Mouse (Mus musculus) myocyte (in vitro differentiated cells): ENCODE measurements around the gene Cxcr6.

Source experiments
- CEBPB ChIP-seq: IDR thresholded peaks from 2 replicates; pipeline ENCODE4 v1.6.1; 2011; ENCODE audit warnings: mild to moderate bottlenecking, moderate library complexity; ENCODE audit not compliant: poor library complexity, insufficient read depth, severe bottlenecking
- E2F4 ChIP-seq: IDR thresholded peaks from one replicate; pipeline ENCODE4 v1.6.1; 2011; ENCODE audit warnings: mild to moderate bottlenecking, control low read depth, moderate library complexity; ENCODE audit not compliant: insufficient read depth
- MAX ChIP-seq: IDR thresholded peaks from one replicate; pipeline ENCODE4 v1.6.1; 2011; ENCODE audit warnings: low read depth, mild to moderate bottlenecking, control low read depth
- MYOD1 ChIP-seq, 3 experiments: IDR thresholded peaks; one replicate each; pipeline ENCODE4 v1.6.1; 2011; ENCODE audit warnings: control low read depth in 2 of 3, low read depth in 2 of 3, mild to moderate bottlenecking in 2 of 3, moderate library complexity in 1 of 3; ENCODE audit not compliant: insufficient read length in 2 of 3, control insufficient read depth in 1 of 3
- MYOG ChIP-seq, 3 experiments: IDR thresholded peaks; one replicate each; pipeline ENCODE4 v1.6.1; 2011; ENCODE audit warnings: control low read depth in 2 of 3, low read depth in 2 of 3, mild to moderate bottlenecking in 2 of 3; ENCODE audit not compliant: insufficient read length in 2 of 3, control insufficient read depth in 1 of 3, insufficient read depth in 1 of 3
- POLR2A ChIP-seq: IDR thresholded peaks from one replicate; pipeline ENCODE4 v1.6.1; 2011; ENCODE audit warnings: low read depth, mild to moderate bottlenecking, control low read depth, moderate library complexity; ENCODE audit not compliant: insufficient read length
- POLR2AphosphoS2 ChIP-seq: IDR thresholded peaks from one replicate; pipeline ENCODE4 v1.6.1; 2011; ENCODE audit warnings: low read depth, control low read depth; ENCODE audit not compliant: insufficient read length
- REST ChIP-seq: IDR thresholded peaks from one replicate; pipeline ENCODE4 v1.6.1; 2011; ENCODE audit warnings: mild to moderate bottlenecking, control low read depth, moderate library complexity; ENCODE audit not compliant: insufficient read depth, insufficient read length
- SRF ChIP-seq: IDR thresholded peaks from one replicate; pipeline ENCODE4 v1.6.1; 2011; ENCODE audit warnings: low read depth; ENCODE audit not compliant: control insufficient read depth, insufficient read length
- TCF12 ChIP-seq: IDR thresholded peaks from one replicate; pipeline ENCODE4 v1.6.1; 2011; ENCODE audit warnings: mild to moderate bottlenecking, control low read depth; ENCODE audit not compliant: poor library complexity, insufficient read depth, severe bottlenecking
- TCF3 ChIP-seq: IDR thresholded peaks from one replicate; pipeline ENCODE4 v1.6.1; 2011; ENCODE audit warnings: low read depth, control low read depth; ENCODE audit not compliant: insufficient read length
- USF1 ChIP-seq: IDR thresholded peaks from one replicate; pipeline ENCODE4 v1.6.1; 2011; ENCODE audit warnings: low read depth, mild to moderate bottlenecking, control low read depth, moderate library complexity

DNA sequence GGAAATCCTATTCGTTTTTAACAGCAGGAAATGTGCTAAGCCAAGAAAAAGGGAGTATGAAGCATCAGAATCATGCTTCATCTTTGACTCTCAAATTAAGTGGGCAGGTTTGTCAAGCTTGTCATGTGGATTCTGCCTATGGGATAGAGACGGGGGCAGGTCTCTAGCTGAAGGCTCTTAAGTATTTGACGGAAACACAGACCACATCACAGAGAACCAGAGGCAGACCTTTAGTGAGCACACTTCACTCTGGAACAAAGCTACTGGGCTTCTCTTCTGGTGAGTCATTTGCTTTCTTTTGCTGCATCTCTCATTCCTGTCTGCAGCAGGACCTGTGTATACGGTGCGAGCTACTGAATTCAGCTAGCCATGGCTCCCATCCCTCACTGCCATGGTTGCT lies at the start of gene Cxcr6:
- no peak for TF ChIP-seq MYOG (IDR thresholded peaks at IDR 0.05; ENCODE audit: control insufficient read depth in 1 of 3, insufficient read depth in 1 of 3, insufficient read length in 2 of 3, low read depth in 2 of 3)
- TF ChIP-seq USF1 = no peak
- TF ChIP-seq POLR2A = no peak
- TF ChIP-seq POLR2AphosphoS2 = no peak
- no peak for TF ChIP-seq CEBPB
- TF ChIP-seq MAX = no peak
- no peak for TF ChIP-seq SRF
- TF ChIP-seq E2F4 = no peak
- no peak for TF ChIP-seq TCF12
- no peak for TF ChIP-seq MYOD1 (IDR thresholded peaks at IDR 0.05; ENCODE audit: control insufficient read depth in 1 of 3, insufficient read length in 2 of 3, low read depth in 2 of 3)
- no peak for TF ChIP-seq REST
- no peak for TF ChIP-seq TCF3
